Mouse (Mus musculus): Measurements from ENCODE around the gene Crtam. TPM values are rescaled to one million over a fixed set of nuclear protein-coding genes. Genes with fewer than 3 reads are reported as not detected.

Gene Crtam
- polyA plus RNA-seq (2015; fragmentation: Nextera tagmentation; extraction: Ambion mirVana) = 0.05 TPM in 1 of 2 replicates, not detected in the other

DNA sequence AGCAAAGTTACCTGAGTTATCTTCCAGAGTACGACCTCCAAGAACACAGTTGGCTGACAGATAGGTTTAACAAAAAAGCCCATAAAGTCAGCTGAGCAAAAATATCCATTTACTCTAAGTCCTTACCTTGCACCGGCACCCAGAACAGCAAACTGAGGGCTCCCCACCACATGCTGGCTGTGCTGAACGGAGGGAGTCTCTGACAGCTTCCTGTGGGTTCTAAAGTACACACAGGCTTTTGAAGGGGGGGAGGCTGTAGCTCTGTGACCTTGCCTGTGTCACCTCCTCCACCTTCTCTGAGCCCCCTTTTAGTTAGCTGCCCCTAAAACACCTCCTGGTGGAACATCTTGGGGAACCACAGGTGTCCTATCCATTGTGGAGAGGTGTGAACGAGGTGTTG, at the start of gene Crtam:
TSS of gene Crtam (minus strand) at position 214 of the 400 bp plus-strand sequence.

DNA sequence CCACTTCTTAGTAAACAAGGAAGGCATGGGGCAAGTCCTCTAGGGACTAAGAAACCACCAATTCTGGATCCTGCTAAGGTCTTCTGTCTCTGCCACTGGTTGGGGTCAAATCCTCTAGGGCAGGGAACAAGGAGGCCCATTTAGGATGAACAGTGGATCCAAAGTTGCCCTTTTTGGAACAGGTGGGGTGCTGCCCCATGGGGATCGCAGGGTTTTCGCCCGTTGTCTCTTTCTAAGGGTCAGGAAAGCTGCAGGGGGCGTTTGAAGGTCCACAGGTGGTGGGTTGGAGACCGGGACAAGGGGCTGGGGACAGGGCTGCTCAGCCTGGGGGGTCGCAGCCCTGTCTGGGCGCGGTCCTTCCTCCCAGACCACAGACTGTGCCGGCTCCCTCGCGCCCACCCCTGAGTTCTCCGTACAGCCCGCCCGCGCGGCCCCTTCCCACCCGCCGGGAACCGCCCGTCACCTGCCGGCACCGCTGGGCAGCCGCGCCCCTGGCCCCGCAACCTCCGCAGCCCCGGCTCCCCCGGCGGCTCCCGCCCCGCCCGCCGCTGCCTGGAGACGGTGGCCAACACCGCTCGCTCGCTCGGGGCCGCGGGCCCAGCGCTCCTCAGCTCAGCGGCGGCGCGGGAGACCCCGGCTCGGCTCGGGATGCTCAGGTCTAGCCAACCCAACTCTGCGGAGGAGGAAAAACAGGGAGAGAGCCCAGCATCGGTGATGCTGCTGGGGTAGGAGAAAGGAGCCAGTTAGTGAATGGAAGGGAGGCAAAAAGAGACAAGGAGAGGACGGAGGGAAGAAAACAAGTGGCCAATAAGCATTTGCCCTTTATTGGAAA, 40.6 kb downstream of the Crtam start, which contains the start of gene Jhy:
TSS of gene Jhy (minus strand) at position 533 of the 832 bp plus-strand sequence.

Other genes starting within 250 kb of the Crtam start
- 2,300 and 2,350 TPM in 2 replicates for gene Hspa8, start 203.6 kb downstream of the Crtam start, polyA plus RNA-seq (2015; fragmentation: Nextera tagmentation; extraction: Ambion mirVana)
- not detected in 2 replicates for gene Bsx, start 130.5 kb downstream of the Crtam start, polyA plus RNA-seq (2015; fragmentation: Nextera tagmentation; extraction: Ambion mirVana)
- 1.2 and 1.3 TPM in 2 replicates for gene Jhy, start 40.5 kb downstream of the Crtam start, polyA plus RNA-seq (2015; fragmentation: Nextera tagmentation; extraction: Ambion mirVana)
- gene Ubash3b, start 157.1 kb upstream of the Crtam start, polyA plus RNA-seq (2015; fragmentation: Nextera tagmentation; extraction: Ambion mirVana) = 23.5 and 27.1 TPM in 2 replicates

Data from neural tube, postnatal 0 days (tissue).